Mouse (Mus musculus) limb, embryonic 11.5 days (tissue): Measurements from ENCODE around the gene Hoxc8. TPM values are rescaled to one million over a fixed set of nuclear protein-coding genes. Genes with fewer than 3 reads are reported as not detected.
A peak's percentile ranks its signal among the peaks of the same experiment; 100 is the strongest.

Experiments used
- ATAC-seq: fragments of 200-750 bp; cut with Nextera tagmentation; 2 replicates; pipeline ENCODE4 v1.8.0; 2017; ENCODE audit warnings: low read depth; ENCODE audit not compliant: insufficient number of reproducible peaks, low FRiP score, low TSS enrichment
- DNase-seq: peaks from one replicate; pipeline ENCODE4 v3.0.0-alpha.2; 2015; ENCODE audit warnings: low spot score
- H3K27ac ChIP-seq: fragments of 300-500 bp; sonication (generic); replicated peaks from 2 replicates; pipeline ENCODE4 v1.5.1; 2014; ENCODE audit warnings: low read depth, mild to moderate bottlenecking, low read length
- H3K27me3 ChIP-seq: fragments of 300-500 bp; sonication (generic); 2 replicates; pipeline ENCODE4 v1.6.1; 2014; ENCODE audit warnings: mild to moderate bottlenecking, low read length, mixed read lengths; ENCODE audit not compliant: control insufficient read depth, insufficient read depth
- H3K36me3 ChIP-seq: fragments of 300-500 bp; sonication (generic); 2 replicates; pipeline ENCODE4 v1.6.1; 2014; ENCODE audit warnings: mild to moderate bottlenecking, low read length, moderate library complexity, mixed read lengths; ENCODE audit not compliant: control insufficient read depth, insufficient read depth
- H3K4me1 ChIP-seq: fragments of 300-500 bp; sonication (generic); 2 replicates; pipeline ENCODE4 v1.6.1; 2014; ENCODE audit warnings: low read length, mixed read lengths; ENCODE audit not compliant: control insufficient read depth, insufficient read depth
- H3K4me2 ChIP-seq: fragments of 300-500 bp; sonication (generic); 2 replicates; pipeline ENCODE4 v1.6.1; 2014; ENCODE audit warnings: low read depth, mild to moderate bottlenecking, moderate library complexity; ENCODE audit not compliant: severe bottlenecking
- H3K4me3 ChIP-seq: fragments of 300-500 bp; sonication (generic); 2 replicates; pipeline ENCODE4 v1.5.1; 2014; ENCODE audit warnings: low read depth, low read length
- H3K9ac ChIP-seq: fragments of 300-500 bp; sonication (generic); 2 replicates; pipeline ENCODE4 v1.6.1; 2014; ENCODE audit warnings: mild to moderate bottlenecking, low read length
- H3K9me3 ChIP-seq: fragments of 300-500 bp; sonication (generic); 2 replicates; pipeline ENCODE4 v1.6.1; 2016; ENCODE audit warnings: low read length; ENCODE audit not compliant: control insufficient read depth
- WGBS: fragments of 180-500 bp; shearing (Covaris S2); extraction: QIAGEN DNeasy Blood & Tissue Kit; methylation state at CpG from one replicate; pipeline ENCODE4 v1.1.7; 2014; 5-methylcytosine and 5-hydroxymethylcytosine counted together
- polyA plus RNA-seq: library from polyadenylated mRNA; unstranded; fragments of >200 nt; fragmentation: Nextera tagmentation; extraction: Ambion mirVana; gene quantifications from 2 replicates; pipeline ENCODE4 v1.2.1, GENCODE M21; 2014

The Hoxc8 gene
- polyA plus RNA-seq, 1 experiment from 2014 or later: 4.8 TPM

GRCm38 (mm10) chr15:102976631-102977422 is 13.6 kb upstream of the Hoxc8 start:
- Histone ChIP-seq H3K36me3 (no peaks in the 10 kb centered on the region), H3K9ac (peak overlapping the region; percentile 76), H3K27ac (peak overlapping the region; percentile 84), H3K27me3 (peaks cover 77% of the 10 kb centered on the region), H3K4me1 (peaks cover 39% of the 10 kb centered on the region), H3K4me2 (peak overlapping the region; percentile 53), H3K9me3 (no peaks in the 10 kb centered on the region), H3K4me3 (peak overlapping the region; percentile 33)
- ATAC-seq: no peak
- under 1% methylated on average over 37 of the region's 37 CpGs for WGBS
- DNase-seq: peak; percentile 69

DNA sequence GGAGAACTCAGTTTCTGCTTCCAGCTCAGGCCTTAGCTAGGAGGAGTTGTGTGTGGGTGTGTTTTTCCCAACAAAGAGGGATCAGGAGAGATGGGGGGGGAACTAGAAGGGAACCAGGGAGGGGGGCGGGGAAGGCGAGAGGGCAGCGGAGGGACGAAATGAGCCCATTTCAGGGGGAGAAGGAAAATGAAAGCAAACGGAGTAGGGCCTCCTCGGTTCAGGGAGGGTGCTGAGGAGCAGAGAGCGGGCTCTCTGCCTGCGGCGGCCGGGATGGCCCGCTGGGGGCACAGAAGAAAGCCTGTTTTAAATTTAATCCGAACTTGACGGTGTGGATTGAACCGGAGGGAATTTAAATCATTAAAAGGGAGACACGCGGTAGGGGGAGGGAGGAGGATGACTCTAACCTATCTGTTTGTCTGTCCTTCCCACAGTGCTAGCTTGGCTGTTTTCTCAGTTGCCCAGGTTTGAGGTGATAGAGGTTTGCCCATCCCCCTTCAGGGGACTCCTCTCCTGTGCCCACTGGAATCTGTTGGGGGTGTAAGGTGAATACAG is 12.9 kb upstream of the Hoxc8 start:
- H3K9ac ChIP-seq: peak overlapping the region; percentile 76
- peak overlapping the region; percentile 33 for H3K4me3 ChIP-seq
- no peaks in the 10 kb centered on the region for H3K36me3 ChIP-seq
- H3K4me2 ChIP-seq: peak overlapping the region; percentile 53
- under 1% methylated on average over 15 of the region's 16 CpGs for WGBS
- H3K27ac ChIP-seq: peak overlapping the region; percentile 84
- peaks cover 44% of the 10 kb centered on the region for H3K4me1 ChIP-seq
- DNase-seq (no peak), ATAC-seq (no peak)
- H3K9me3 ChIP-seq: no peaks in the 10 kb centered on the region
- peaks cover 75% of the 10 kb centered on the region for H3K27me3 ChIP-seq

- Histone ChIP-seq H3K27ac (peak overlapping the region; percentile 59; the same call in 1 of the 2 replicates), H3K4me3 (peak overlapping the region; percentile 22), H3K9ac (peak overlapping the region; percentile 61), H3K36me3 (no peaks in the 10 kb centered on the region), H3K9me3 (no peaks in the 10 kb centered on the region), H3K27me3 (peaks cover 67% of the 10 kb centered on the region), H3K4me2 (peak overlapping the region; percentile 44), H3K4me1 (peaks cover 42% of the 10 kb centered on the region)
- under 1% methylated on average over 13 of the region's 13 CpGs for WGBS
- ATAC-seq (no peak), DNase-seq (no peak)
These were observed 11.5 kb upstream of the Hoxc8 start for GRCm38 (mm10) chr15:102978615-102979515.

DNA sequence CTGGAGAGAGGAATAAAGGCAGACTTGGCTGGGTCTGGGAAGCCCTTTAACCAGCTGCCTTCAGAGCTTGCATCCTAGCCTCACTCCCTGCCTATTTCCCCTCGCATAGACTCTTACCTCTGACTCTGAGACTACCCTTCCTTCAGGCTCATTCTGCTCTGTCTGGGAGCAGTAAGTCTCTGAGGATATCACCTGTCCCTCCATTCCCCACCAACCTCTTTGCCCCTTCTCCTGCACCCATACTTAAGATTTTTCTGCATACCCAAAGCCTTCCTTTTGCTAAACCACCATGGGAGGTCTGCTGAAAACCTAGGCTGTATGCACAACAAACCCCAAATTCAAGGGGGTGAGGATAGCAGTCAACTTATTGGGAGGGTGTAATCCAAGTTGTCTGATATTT is 10.5 kb upstream of the Hoxc8 start:
- DNase-seq: no peak
- H3K4me3 ChIP-seq: peak overlapping the region; percentile 12; the same call in 1 of the 2 replicates
- peak overlapping the region; percentile 45; the same call in 1 of the 2 replicates for H3K9ac ChIP-seq
- H3K9me3 ChIP-seq: no peaks in the 10 kb centered on the region
- WGBS: 0% methylated on average over 1 of the region's 1 CpGs
- no peaks in the 10 kb centered on the region for H3K36me3 ChIP-seq
- ATAC-seq: no peak
- peaks cover 61% of the 10 kb centered on the region for H3K27me3 ChIP-seq
- no peak overlapping the region for H3K27ac ChIP-seq
- peak overlapping the region; percentile 91 for H3K4me2 ChIP-seq
- H3K4me1 ChIP-seq: peaks cover 47% of the 10 kb centered on the region

DNA sequence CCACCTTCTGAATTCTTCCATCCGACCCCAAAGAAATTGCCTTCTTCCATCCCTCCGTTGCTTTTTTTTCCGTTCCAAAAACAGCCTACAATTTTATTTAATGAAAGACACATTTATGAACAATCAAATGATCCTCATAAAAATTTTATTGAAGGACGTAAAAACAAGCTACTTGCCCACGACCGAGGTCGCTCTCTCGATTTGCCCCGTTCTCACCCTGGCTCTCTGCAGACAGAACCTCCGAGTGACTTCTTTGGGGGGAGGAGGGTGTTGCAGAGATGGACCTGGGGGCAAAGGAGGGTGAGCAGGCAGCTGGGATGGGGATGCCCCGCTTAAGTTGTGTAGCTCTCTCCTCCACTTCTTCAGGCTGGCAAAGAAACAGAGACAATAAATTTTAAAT is 10.1 kb upstream of the Hoxc8 start:
- DNase-seq: no peak
- Histone ChIP-seq H3K4me1 (peaks cover 49% of the 10 kb centered on the region), H3K36me3 (no peaks in the 10 kb centered on the region), H3K27ac (no peak overlapping the region; the same call in 1 of the 2 replicates), H3K4me2 (peak overlapping the region; percentile 91), H3K9me3 (no peaks in the 10 kb centered on the region), H3K4me3 (peak overlapping the region; percentile 58; the same call in 1 of the 2 replicates), H3K9ac (0 out of 2 replicates have a peak overlapping the region, but pooled peaks have one; percentile 19), H3K27me3 (peaks cover 62% of the 10 kb centered on the region)
- WGBS: under 1% methylated on average over 11 of the region's 11 CpGs
- no peak for ATAC-seq

GRCm38 (mm10) chr15:102980912-102981311 is 9.5 kb upstream of the Hoxc8 start:
- Histone ChIP-seq H3K4me1 (peaks cover 54% of the 10 kb centered on the region), H3K4me2 (peak overlapping the region; percentile 91), H3K36me3 (no peaks in the 10 kb centered on the region), H3K4me3 (peak overlapping the region; percentile 58), H3K9ac (peak overlapping the region; percentile 90; the same call in 1 of the 2 replicates), H3K27ac (peak overlapping the region; percentile 72; the same call in 1 of the 2 replicates), H3K9me3 (no peaks in the 10 kb centered on the region), H3K27me3 (peaks cover 62% of the 10 kb centered on the region)
- WGBS: 0% methylated on average over 14 of the region's 14 CpGs
- ATAC-seq (no peak), DNase-seq (no peak)

DNA sequence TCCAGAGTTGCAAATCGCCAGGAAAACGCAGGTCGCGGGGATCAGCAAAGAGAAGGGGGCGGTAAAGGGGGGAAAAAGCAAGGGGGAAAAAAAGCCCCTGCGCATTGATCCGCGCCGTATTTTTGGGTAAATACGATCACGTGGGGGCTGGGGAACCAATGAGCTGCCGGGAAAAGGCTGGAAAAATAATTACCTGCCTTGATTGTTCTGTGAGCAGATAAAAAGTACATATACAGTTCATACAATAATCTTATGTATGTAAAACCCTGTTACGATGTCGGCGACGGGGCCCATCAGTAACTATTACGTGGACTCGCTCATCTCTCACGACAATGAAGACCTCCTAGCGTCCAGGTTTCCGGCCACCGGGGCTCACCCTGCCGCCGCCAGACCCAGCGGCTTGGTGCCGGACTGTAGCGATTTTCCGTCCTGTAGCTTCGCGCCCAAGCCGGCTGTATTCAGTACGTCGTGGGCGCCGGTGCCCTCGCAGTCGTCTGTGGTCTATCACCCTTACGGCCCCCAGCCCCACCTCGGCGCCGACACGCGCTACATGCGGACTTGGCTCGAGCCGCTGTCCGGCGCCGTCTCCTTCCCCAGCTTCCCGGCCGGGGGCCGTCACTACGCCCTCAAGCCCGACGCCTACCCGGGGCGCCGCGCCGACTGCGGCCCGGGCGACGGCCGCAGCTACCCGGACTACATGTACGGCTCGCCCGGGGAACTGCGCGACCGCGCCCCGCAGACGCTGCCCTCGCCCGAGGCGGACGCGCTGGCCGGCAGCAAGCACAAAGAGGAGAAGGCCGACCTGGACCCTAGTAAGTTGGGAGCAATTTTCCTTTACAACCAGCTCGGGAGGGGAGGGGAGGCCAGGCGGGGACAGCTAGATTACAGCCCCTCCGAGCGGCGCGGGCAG is 8.8 kb upstream of the Hoxc8 start:
- ATAC-seq: no peak
- Histone ChIP-seq H3K4me2 (peak overlapping the region; percentile 91), H3K27me3 (peaks cover 62% of the 10 kb centered on the region), H3K36me3 (no peaks in the 10 kb centered on the region), H3K4me1 (peaks cover 54% of the 10 kb centered on the region), H3K4me3 (peak overlapping the region; percentile 58), H3K9ac (peak overlapping the region; percentile 90), H3K9me3 (no peaks in the 10 kb centered on the region), H3K27ac (peak overlapping the region; percentile 72)
- DNase-seq: peak; percentile 81
- WGBS: under 1% methylated on average over 88 of the region's 88 CpGs
